Mouse (Mus musculus): ENCODE measurements around the gene Emg1.
A peak's percentile ranks its signal among the peaks of the same experiment; 100 is the strongest.

Emg1 gene

DNA sequence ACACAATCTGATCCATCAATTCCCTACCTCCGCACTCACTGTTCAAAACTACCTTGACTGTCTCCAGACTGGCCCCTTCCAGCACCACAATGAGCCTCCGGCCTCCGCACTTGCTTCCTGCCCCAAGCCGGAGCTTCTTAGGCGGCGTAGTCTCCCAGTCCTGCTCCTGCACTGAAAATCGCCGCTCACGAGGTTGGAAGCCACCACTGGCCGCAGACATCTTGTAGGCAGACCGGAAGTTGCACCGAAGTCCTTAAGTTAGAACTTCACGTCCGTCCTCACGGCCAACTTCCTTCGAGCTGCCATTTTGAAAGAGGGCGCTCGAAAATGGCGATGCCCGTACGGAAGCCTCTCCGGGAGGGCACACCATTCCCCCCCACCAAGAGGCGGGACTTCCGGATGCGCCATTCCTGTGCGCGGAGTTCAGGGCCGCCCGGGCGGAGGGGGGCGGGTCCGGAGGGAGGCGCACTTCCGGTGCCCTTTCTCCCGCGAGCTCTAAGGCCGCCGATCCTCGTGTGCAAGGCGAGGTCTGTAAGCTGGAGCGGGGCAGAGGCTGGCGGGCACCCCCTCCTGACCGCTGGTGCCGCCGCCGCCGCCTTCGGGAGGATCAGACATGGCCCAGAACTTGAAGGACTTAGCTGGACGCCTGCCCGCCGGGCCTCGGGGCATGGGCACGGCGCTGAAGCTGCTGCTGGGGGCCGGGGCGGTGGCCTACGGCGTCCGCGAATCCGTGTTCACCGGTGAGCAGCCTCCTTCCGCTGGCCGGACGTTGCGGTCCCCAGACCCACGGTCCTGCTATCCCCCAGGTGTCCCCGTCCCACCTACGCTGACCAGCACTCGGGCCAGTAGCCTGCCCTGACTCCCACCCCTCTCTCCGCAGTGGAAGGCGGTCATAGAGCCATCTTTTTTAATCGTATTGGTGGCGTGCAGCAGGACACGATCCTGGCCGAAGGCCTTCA is at the start of gene Emg1, which contains the start of gene Phb2:
TSS of gene Emg1 (minus strand) at position 355 of the 959 bp plus-strand sequence.
TSS of gene Phb2 (plus strand) at position 513 of the 959 bp plus-strand sequence.
- peak; percentile 99 for DNase-seq

DNA sequence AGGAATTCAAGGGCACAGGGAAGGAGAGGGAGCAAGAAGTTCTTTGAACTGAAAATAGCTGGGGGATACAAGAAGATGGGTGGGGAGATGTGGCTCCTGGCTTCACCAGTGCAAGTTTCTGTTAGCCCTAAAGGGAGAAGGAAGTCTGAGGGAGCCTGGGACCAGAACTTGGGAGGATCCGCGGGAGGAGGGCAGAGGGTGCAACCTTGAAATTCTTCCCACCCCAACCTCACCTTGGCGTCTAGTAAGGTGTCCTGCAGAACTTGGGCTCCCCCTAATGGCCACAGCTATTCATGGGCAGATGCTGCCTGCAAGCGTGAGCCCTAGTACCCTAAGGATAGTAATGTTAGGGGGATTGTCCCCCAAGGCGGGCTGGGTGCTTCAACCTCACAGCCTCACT is 47.3 kb upstream of the Emg1 start:
- DNase-seq = peak; percentile 91

- no peak for DNase-seq
Observed at GRCm38 (mm10) chr6:124758849-124759232, 46.9 kb upstream of the Emg1 start.

GRCm38 (mm10) chr6:124757909-124758848 is 46.2 kb upstream of the Emg1 start:
- DNase-seq = no peak

DNA sequence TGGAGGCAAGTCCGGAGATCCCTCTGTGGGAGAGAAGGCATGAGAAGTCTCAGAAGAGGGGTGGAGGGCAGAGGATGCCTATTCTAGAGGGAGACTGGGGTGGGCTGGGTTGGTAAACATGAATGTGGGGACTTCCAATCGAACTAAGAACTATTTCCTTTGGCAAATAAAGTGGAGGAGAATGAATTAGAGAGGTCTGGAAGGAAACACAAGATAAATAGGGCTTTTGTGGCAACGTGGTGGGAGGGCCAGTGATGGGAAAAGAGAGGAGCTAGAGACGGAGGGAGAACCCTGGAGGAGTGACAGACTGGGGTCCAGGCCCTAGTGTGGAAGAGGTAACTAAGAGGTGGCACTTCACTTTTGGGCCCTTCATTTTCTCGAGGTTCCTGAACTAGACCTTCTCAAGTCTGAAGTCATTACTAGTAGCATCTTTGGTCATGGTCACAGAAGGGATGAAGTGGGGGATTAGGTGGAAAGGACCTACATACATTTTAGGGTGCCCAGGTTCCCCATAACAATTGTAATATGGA is 45.4 kb upstream of the Emg1 start:
- DNase-seq = no peak

- peak; percentile 68 for DNase-seq
Observed at GRCm38 (mm10) chr6:124756652-124757350, 44.8 kb upstream of the Emg1 start.

- DNase-seq = peak; percentile 57
Observed at GRCm38 (mm10) chr6:124755831-124756595, 44.0 kb upstream of the Emg1 start, which contains the start of the genes Gm45234 and Atn1. TSS of gene Gm45234 (minus strand) at chr6:124756021. TSS of gene Atn1 (minus strand) at chr6:124756524.

DNA sequence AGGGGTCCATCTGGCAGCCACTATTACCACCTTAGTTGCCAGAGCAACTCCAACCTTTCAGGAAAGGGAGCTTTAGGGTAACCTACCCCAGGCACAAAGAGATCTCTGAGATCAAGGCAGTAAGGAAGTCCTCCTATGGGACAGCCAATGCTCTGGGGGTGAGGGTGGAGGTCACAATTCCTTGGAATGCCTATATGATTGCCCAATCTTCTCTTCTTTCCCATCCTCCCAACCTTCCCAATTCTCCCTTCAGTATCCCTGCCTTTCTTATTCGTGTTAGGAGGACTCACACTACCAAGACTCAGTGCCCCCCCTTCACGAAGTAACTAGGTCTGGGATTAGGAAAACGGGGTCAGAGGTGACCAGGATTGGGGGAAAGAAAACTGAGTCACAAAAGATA is 43.3 kb upstream of the Emg1 start:
- DNase-seq = no peak

DNA sequence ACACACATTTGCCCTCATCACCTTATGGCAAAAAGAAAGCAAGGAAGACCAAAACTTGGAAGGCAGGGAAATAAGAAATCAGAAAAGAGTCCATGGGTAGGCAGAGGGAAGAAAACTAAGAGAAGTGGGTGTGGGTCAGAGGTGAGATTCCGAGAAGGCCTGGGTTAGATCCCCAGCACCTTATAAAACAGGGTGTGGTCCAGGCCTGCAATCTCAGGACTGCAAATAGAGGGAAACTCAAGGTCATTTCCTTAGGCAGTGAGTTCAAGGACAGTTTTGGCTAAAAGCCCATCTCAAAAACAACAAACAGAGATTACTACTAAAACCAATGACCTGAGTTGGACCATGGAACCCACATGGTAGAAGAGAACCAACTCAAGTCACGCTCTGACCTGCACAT is 41.9 kb upstream of the Emg1 start:
- no peak for DNase-seq

DNA sequence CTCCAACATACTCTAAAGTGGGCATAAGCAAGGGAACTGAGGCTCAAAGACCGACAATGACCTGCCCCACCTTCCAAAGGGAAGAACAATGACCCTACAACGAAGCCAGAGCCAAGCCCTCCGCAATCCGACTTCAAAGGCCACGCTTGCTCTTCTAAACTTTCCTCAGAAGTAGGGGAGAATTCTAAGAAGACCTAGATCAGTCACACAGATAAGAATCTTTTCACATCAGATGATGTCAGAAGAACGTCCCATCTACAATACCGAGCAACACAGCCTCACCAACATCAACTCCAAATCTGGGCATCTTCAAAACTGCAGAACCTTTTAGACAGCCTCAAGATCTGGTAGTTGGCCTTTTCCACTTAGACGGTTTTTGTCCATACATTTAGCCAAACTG is 38.4 kb upstream of the Emg1 start:
- no peak for DNase-seq

GRCm38 (mm10) chr6:124746654-124747632 is 35.0 kb upstream of the Emg1 start:
- DNase-seq = no peak

DNA sequence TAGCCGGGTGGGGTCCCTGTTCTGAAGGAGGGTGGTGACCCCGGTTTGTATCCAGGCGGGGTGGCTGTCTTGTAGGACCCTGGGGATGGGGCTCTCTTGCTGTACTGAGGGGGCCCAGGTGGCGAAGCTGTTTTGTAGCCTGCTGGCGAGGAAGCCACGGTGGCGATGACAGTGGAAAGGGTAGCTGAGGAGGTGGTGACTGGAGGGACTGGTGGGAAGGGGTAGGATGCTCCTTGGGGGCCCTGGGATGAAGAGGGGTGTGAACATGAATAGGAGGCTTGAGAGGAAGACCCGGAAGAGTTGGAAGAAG is 34.3 kb upstream of the Emg1 start:
- DNase-seq = no peak

DNA sequence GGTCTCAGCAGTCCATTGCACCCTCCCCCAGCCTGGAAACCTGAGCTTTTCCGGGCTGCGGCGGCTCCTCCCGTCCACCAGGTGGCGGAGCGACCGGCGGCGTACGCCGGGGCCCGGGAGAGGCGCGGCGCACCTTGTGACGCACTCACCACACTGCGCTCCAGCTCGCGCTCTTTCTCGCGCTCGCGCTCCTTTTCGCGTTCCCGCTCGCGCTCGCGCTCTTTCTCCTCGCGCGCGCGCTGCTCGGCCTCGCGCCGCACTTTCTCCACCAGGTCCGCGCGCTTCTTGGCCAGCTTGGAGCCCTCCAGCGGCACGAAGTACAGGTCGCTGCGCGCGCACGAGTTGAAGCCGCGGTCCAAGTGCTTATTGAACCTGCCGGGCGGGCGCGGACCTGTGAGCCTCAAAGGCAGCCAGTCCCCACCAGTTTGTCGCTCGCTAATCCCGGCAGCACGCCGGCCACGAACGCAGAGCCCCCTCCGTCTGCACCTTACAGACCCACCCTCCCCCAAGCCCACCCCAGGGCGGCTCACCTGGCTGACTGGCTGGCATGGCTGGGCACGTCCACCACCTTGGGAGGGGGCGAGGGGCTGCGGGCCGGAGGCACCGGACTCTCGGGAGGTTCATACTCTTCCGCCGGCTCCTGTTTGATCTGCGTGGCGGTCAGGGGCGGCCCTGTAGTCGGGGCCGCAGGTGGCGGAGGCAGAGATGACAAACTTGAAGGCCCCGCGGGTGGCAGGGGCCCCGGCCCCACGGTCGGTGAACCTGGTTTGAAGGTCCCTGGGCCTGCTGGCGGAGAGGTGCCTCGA is 33.7 kb upstream of the Emg1 start:
- peak; percentile 95 for DNase-seq

GRCm38 (mm10) chr6:124744755-124745321 is 32.9 kb upstream of the Emg1 start:
- DNase-seq = no peak

DNA sequence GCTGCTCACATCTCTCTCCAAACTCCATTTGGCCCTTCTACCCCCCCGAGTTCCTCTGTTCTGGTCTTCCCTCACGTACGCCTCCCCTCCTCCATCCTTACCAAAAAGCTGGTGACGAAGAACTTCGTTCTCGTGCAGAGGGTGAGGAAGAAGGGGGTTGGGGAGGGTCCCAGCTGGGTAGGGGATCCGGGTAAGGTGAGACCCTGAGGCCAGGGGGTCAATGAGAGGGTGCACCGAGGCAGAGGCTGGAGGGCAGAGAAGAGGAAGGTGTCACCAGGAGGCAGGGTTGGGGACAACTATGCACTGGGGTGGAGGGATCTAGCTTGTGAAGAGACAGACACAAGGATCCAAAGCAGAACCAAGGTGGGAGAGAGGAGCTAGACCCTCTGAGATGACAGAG is 31.7 kb upstream of the Emg1 start:
- DNase-seq = no peak

DNA sequence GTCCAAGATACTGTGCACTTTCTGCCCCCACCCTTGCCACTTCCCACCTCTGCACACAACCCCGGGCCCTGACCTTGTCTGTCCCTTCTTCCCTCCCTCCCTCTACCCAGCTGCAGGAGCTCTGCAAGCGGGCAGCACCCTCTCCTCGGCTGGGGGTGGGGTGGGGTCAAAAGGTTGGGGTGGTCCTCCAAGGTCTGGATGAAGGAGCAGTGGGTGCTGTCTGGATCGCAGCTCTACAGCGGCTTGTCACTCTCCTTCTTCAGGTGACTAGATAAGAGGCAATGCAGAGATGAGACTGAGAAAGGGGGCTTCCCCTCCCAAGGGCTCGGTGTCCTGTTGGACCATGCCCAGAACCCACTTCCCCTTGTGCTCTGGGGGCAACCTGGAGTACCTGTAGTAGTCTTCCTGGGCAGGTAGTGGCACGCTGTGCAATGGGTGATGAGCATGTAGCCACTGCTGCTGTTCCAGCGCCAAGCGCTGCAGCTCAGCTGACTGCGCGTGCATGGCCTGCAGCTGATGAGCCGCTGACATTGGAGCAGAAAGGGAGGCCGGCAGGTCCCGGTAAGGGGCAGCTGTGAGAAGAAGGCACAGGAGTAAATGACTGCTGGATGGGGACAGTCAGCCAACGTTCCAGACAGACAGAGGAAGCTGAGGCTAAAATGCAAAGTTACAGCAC is 31.0 kb upstream of the Emg1 start:
- DNase-seq = no peak

GRCm38 (mm10) chr6:124741842-124742241 is 29.9 kb upstream of the Emg1 start:
- DNase-seq = no peak

DNA sequence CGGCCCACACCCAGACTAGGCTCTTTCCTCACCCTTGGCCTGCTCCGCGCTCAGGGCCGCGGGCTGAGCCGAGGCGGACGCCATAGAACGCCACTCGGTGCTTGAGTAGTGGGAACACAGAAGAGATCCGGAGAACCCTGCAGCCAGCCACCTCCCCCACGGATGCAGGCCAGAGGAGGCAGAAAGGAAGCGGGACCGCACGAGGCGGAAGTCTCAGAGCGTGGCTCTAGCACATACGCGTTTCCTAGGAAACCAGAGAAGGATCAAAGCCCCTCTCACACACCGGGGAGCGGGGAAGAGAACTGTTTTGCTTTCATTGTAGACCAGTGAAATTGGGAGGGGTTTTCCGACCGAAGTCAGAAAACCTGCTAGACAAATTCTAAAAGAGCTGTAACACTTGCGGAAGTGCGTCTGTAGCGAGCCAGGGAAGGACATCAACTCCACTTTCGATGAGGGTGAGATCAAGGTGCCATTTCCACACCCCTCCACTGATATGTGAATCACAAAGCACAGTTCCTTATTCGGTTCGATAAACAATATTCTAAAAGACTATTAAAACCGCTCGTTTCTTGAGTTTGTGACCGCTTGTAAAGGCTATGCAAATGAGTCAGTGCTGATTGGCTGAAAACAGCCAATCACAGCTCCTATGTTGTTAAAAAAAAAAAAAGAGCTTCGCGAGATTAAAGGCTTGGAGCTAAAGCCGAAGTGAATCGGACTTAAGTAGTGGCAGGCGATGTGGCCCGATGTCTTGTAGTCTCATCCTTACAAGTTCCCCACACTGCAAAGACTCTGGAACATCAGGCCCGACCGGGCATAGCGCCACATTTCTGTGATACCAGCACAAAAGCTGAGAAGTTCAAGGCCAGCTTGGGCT is 29.1 kb upstream of the Emg1 start, which contains the start of gene Grcc10:
TSS of gene Grcc10 (minus strand) at position 487 of the 874 bp plus-strand sequence.
- DNase-seq = peak; percentile 94

All from thymus, postnatal 14 days (tissue).